Mouse (Mus musculus) midbrain, embryonic 11.5 days (tissue): Measurements from ENCODE around the gene Npff. TPM values are rescaled to one million over a fixed set of nuclear protein-coding genes. Genes with fewer than 3 reads are reported as not detected.
A peak's percentile ranks its signal among the peaks of the same experiment; 100 is the strongest.

Source experiments
- ATAC-seq: fragments of 200-750 bp; cut with Nextera tagmentation; 2 replicates; pipeline ENCODE4 v1.8.0; 2017; ENCODE audit warnings: moderate TSS enrichment, moderate library complexity; ENCODE audit not compliant: low FRiP score
- DNase-seq: peaks from one replicate; pipeline ENCODE4 v3.0.0; 2015; ENCODE audit warnings: low spot score; ENCODE audit errors: missing footprints
- H3K27ac ChIP-seq: fragments of 300-500 bp; sonication (generic); 2 replicates; pipeline ENCODE4 v1.5.1; 2014; ENCODE audit warnings: low read depth, low read length
- H3K27me3 ChIP-seq: fragments of 300-500 bp; sonication (generic); 2 replicates; pipeline ENCODE4 v1.6.1; 2014; ENCODE audit warnings: mild to moderate bottlenecking, low read length, moderate library complexity, mixed read lengths; ENCODE audit not compliant: control insufficient read depth, insufficient read depth
- H3K36me3 ChIP-seq: fragments of 300-500 bp; sonication (generic); 2 replicates; pipeline ENCODE4 v1.6.1; 2014; ENCODE audit warnings: mild to moderate bottlenecking, low read length, moderate library complexity, mixed read lengths; ENCODE audit not compliant: control insufficient read depth, insufficient read depth
- H3K4me1 ChIP-seq: fragments of 300-500 bp; sonication (generic); 2 replicates; pipeline ENCODE4 v1.6.1; 2014; ENCODE audit warnings: low read length; ENCODE audit not compliant: control insufficient read depth, insufficient read depth
- H3K4me2 ChIP-seq: fragments of 300-500 bp; sonication (generic); 2 replicates; pipeline ENCODE4 v1.6.1; 2014; ENCODE audit warnings: mild to moderate bottlenecking, moderate library complexity
- H3K4me3 ChIP-seq: fragments of 300-500 bp; sonication (generic); 2 replicates; pipeline ENCODE4 v1.5.1; 2014; ENCODE audit warnings: low read depth, low read length
- H3K9ac ChIP-seq: fragments of 300-500 bp; sonication (generic); 2 replicates; pipeline ENCODE4 v1.6.1; 2014; ENCODE audit warnings: low read length
- H3K9me3 ChIP-seq: fragments of 300-500 bp; sonication (generic); 2 replicates; pipeline ENCODE4 v1.6.1; 2016; ENCODE audit warnings: low read length; ENCODE audit not compliant: control insufficient read depth
- WGBS: fragments of 180-500 bp; shearing (Covaris S2); extraction: QIAGEN DNeasy Blood & Tissue Kit; methylation state at CpG from one replicate; pipeline ENCODE4 v1.1.7; 2014; 5-methylcytosine and 5-hydroxymethylcytosine counted together
- polyA plus RNA-seq: library from polyadenylated mRNA; unstranded; fragments of >200 nt; fragmentation: Nextera tagmentation; extraction: Ambion mirVana; gene quantifications from 2 replicates; pipeline ENCODE4 v1.2.1, GENCODE M21; 2014

The Npff gene
- polyA plus RNA-seq, 1 experiment from 2014 or later: 0.98 TPM

DNA sequence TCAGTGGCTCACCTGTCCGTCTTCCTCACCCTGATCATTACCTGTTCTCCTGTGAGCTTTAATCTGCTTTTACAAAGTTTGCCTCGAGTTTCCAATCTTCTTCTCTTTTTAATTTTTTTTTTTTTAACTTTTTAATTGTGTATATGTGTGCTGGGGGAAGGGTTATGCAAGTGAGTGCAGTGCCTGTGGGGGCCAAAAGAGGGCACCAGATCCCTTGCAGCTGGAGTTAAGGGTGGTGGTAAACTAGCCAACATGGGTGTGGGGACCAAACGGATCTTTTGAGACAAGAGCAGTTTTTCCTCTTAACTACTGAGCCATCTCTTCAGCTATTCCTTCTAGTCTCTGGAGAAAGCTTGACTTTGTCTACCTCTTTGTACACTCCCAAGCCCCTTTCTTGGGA lies 3.2 kb upstream of the Npff start:
- ATAC-seq: no peak
- H3K36me3 ChIP-seq: peaks cover 3% of the 10 kb centered on the region; the same call in 1 of the 2 replicates

DNA sequence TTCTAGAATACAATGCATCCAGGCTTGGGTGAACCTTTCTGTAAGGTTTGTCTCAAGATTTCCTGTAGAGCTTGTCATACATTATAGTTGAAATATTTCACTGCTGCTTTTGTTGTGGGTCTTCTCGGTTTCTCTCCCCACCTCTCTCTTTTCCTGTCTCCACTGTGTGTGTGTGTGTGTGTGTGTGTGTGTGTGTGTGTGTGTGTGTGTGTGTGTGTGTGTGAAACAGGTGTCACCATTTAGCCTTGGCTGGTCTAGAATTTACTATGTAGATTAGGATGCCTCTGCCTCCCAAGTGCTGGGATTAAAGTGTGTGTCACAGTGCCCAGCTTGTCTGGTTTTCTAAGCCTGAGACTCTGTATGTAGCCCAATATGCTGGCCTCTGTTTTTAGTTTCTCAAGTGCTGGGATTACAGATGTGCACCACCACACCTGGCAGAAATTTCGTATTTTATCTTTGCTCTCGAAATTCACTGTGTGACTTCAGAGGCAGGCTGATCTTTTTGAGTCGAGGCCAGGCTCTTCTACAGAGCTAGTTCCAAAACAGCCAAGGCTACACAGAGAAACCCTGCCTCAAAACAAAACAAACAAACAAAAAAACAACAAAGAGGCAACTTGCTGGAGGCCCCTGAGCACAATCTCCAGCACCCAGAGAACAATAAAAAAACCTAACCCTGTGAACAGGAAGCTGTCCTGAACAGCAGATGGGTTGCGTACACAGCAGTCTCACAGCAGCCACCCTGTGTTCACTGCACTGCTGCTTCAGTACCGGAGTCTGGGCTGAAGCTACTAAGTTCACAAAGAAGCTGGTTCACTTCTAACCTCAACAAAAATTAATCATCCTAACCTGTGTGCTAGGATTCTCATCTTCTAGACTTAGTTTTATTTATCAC lies 1.6 kb upstream of the Npff start:
- H3K36me3 ChIP-seq: peaks cover 3% of the 10 kb centered on the region; the same call in 1 of the 2 replicates
- no peak overlapping the region for H3K4me3 ChIP-seq
- no peaks in the 10 kb centered on the region for H3K27me3 ChIP-seq
- H3K27ac ChIP-seq: no peak overlapping the region
- 85% methylated on average over 6 of the region's 6 CpGs for WGBS
- no peak overlapping the region for H3K9ac ChIP-seq
- DNase-seq: peak; percentile 54
- no peaks in the 10 kb centered on the region for H3K9me3 ChIP-seq
- ATAC-seq: no peak
- H3K4me1 ChIP-seq: no peaks in the 10 kb centered on the region
- H3K4me2 ChIP-seq: no peak overlapping the region

More for the DNA sequence above, 3.2 kb upstream of the Npff start:
- H3K27me3 ChIP-seq: no peaks in the 10 kb centered on the region
- no peak overlapping the region for H3K9ac ChIP-seq
- no peaks in the 10 kb centered on the region for H3K4me1 ChIP-seq
- H3K4me3 ChIP-seq: no peak overlapping the region
- H3K27ac ChIP-seq: no peak overlapping the region
- H3K9me3 ChIP-seq: no peaks in the 10 kb centered on the region
- H3K4me2 ChIP-seq: no peak overlapping the region
- 69% methylated on average over 3 of the region's 3 CpGs for WGBS
- DNase-seq: peak; percentile 86

DNA sequence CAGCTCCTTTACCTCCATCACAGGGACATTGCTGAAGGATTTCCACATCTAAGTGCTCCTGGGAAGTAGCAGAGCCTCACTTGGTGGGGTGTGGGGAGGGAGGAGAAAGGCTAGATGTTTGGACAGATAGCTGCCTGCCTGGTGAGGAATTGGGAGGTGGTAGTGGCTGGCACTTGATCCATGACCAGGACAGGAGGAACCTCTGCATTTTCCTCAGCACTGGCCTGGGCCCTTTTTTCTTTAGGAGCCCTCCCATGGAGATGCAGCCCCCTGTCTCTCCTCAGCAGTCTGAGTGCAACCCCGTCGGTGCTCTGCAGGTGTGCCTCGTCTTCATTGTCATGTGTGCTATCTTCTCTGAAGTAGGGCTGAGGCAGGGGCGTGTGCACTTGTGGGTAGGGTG lies 3.3 kb downstream of the Npff start:
- Histone ChIP-seq H3K4me3 (no peak overlapping the region), H3K9me3 (no peaks in the 10 kb centered on the region), H3K27me3 (no peaks in the 10 kb centered on the region), H3K4me1 (peaks cover 8% of the 10 kb centered on the region), H3K9ac (no peak overlapping the region), H3K27ac (no peak overlapping the region), H3K36me3 (no peaks in the 10 kb centered on the region), H3K4me2 (no peak overlapping the region)
- 70% methylated on average over 4 of the region's 4 CpGs for WGBS
- DNase-seq (peak; percentile 39), ATAC-seq (no peak)

DNA sequence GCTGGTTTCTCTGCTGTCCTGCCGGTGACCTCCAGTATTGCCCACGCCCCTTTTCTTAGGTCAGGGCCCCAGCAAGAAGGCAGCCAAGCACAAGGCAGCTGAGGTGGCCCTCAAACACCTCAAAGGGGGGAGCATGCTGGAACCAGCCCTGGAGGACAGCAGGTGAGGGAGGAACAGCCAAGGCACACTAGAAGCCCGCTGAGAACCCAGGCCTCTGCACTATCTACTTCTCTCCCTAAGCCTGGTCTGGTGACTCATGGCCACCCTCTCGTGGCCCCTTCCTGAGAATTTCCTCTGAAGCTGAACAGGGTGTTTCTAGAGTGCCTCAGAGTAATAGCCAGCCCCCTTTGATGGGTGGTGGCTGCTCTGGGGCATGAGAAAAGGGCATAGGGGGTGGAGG lies 4.3 kb downstream of the Npff start:
- H3K4me3 ChIP-seq: no peak overlapping the region
- H3K9ac ChIP-seq: no peak overlapping the region
- no peak overlapping the region for H3K4me2 ChIP-seq
- H3K9me3 ChIP-seq: no peaks in the 10 kb centered on the region
- no peaks in the 10 kb centered on the region for H3K27me3 ChIP-seq
- WGBS: 86% methylated on average over 4 of the region's 4 CpGs
- DNase-seq: no peak
- ATAC-seq: no peak
- no peaks in the 10 kb centered on the region for H3K36me3 ChIP-seq
- H3K4me1 ChIP-seq: peaks cover 15% of the 10 kb centered on the region
- H3K27ac ChIP-seq: no peak overlapping the region

DNA sequence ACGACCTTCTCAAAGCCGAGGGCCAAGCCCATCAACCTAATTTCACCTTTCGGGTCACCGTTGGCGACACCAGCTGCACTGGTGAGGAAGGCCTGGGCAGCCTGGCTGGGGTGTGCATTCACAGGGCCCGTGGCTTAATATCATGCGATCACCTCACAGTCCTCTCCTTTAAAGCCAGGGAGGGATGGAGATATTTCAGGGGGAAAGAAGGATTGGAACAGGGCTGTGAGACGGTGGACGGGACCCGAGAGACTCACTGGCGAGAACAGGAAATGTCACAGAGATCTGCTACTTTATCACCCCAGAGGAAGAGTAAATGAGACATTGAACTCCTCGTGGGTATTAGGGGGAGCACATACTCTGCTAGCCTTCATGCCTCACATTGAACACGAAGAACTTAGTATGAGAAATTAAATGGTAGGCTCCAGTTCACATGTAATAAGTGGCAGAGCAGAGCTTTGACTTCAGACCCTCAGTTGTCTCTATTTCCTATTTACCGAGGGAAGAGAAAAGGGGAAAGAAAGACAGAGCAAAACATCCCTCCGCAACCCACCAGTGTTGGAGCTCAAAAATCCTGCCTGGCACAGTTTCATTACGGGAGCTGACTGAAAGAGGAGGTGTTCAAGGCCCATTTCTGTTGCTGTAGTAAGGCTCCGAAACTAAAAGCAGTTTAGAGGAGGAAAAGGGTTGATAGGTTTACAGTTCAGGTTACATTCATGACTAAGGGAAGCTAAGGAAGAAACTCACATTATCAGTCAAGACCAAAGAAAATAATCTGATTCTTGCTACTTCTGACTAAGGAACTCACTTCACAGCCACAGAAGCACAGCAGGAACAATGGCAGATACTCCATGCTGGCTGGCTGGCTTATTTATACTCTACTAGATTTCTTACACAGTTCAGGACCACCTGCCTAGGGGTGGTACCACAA lies 5.3 kb downstream of the Npff start:
- DNase-seq (peak; percentile 53), ATAC-seq (no peak)
- Histone ChIP-seq H3K4me2 (peak overlapping the region; percentile 92), H3K9ac (peak overlapping the region; percentile 89), H3K9me3 (no peaks in the 10 kb centered on the region), H3K4me3 (peak overlapping the region; percentile 65), H3K4me1 (peaks cover 15% of the 10 kb centered on the region), H3K36me3 (no peaks in the 10 kb centered on the region), H3K27ac (peak overlapping the region; percentile 97; the same call in 1 of the 2 replicates), H3K27me3 (no peaks in the 10 kb centered on the region)
- WGBS: 77% methylated on average over 17 of the region's 17 CpGs

DNA sequence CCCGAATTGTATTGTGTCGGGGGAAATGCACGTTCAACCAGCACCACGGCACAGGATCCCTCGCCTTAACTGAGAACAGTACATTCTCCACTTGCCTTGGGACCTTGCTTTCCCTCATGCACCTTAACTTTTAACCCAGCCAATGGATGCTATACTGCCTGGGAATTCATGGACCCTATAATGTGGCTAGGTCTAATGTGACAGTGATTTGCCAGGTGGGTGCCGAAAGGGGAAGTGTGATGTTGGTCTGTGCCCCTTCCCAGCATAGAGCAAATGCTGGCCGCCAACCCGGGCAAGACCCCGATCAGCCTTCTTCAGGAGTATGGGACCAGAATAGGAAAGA lies 5.9 kb downstream of the Npff start:
- Histone ChIP-seq H3K4me3 (peak overlapping the region; percentile 65), H3K36me3 (no peaks in the 10 kb centered on the region), H3K4me2 (peak overlapping the region; percentile 92), H3K27ac (peak overlapping the region; percentile 97; the same call in 1 of the 2 replicates), H3K9ac (peak overlapping the region; percentile 89), H3K4me1 (peaks cover 15% of the 10 kb centered on the region), H3K27me3 (no peaks in the 10 kb centered on the region), H3K9me3 (no peaks in the 10 kb centered on the region)
- ATAC-seq: no peak
- no peak for DNase-seq
- 23% methylated on average over 9 of the region's 9 CpGs for WGBS

DNA sequence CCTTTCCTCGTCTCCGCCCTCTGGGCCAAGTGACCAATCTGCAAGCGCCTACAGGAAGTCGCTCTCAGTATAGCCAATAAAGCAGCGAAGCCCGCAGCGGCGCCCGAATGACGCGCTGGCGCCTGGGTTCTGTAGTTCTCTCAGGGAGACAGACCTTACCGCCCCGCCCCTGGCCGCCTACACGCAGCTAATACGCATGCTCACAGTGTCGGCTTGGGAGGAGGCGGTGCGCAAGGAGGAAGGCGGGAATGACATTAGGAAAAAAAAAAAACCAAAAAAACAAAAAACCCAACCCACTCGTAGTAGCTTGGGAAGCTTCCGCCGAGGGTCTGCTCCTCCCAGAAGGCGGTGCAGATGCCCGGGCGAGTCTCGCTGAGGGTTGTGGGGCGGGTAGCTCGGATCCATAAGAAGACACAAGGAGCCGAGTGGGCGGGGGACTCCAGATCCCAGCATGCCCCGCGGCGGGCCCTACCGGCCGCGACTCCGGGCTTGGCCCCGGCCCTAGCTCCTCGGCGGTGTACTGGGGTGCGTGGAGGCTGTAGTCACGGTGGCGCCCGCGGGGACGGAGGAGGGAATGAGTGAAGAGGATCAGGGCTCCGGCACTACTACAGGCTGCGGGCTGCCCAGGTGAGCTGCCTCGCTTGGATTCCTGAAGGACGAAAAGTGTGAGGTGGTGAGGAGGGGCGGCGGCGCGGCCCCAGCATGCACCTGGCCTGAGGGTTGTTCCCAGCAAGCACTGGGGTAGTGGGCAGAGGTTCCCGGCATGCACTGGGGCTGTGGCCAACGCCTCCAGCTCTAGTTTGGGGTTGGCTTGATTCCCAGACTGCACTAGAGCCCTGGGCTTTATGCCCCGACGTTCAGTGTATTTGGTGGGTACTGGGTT lies 6.5 kb downstream of the Npff start, which contains the start of gene Tarbp2:
Tarbp2 (plus strand) TSS at position 217 of the 883 bp plus-strand sequence.
- no peaks in the 10 kb centered on the region for H3K27me3 ChIP-seq
- peak within 1 kb of the TSS; percentile 65 for H3K4me3 ChIP-seq
- H3K4me2 ChIP-seq: peak within 1 kb of the TSS; percentile 92
- no peaks in the 10 kb centered on the region for H3K9me3 ChIP-seq
- H3K4me1 ChIP-seq: peaks cover 15% of the 10 kb centered on the region
- peak within 1 kb of the TSS; percentile 97 for H3K27ac ChIP-seq
- DNase-seq (peak; percentile 100), ATAC-seq (peak; percentile 91)
- H3K36me3 ChIP-seq: no peaks in the 10 kb centered on the region
- H3K9ac ChIP-seq: peak within 1 kb of the TSS; percentile 89
- 0% methylated on average over 60 of the region's 60 CpGs for WGBS

DNA sequence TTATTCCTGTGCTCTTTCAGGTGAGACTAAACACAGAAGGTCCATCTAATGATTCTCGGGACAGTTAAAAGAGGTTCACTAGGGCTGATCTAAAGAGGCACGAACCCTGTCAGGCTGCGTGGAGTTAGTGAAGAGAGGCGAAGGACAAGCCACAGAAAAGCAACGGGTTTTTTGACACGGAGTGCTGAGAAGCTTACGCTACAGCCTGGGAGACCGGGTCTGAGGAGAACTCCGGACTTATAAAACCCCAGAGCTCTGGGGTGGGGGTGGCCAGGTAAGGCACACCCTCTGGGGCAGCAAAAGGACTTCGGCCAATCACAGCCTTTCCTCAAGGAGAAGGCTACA lies 7.1 kb downstream of the Npff start:
- Histone ChIP-seq H3K4me1 (peaks cover 18% of the 10 kb centered on the region), H3K27me3 (no peaks in the 10 kb centered on the region)
- WGBS: under 1% methylated on average over 10 of the region's 10 CpGs

More for the DNA sequence above, 7.1 kb downstream of the Npff start:
- no peaks in the 10 kb centered on the region for H3K9me3 ChIP-seq
- H3K27ac ChIP-seq: peak overlapping the region; percentile 78
- H3K9ac ChIP-seq: peak overlapping the region; percentile 86; the same call in 1 of the 2 replicates
- H3K4me2 ChIP-seq: peak overlapping the region; percentile 92
- DNase-seq (no peak), ATAC-seq (no peak)
- no peaks in the 10 kb centered on the region for H3K36me3 ChIP-seq
- peak overlapping the region; percentile 65 for H3K4me3 ChIP-seq
